Mouse (Mus musculus) bone marrow, adult 2 months (tissue): ENCODE data around the gene Prkd3.

ENCODE experiments used
- CTCF ChIP-seq: fragments of 200-500 bp; IDR thresholded peaks from 2 replicates; pipeline ENCODE4 v1.5.1; 2011; ENCODE audit warnings: low read length, control low read depth; ENCODE audit not compliant: control insufficient read depth, insufficient read depth
- POLR2A ChIP-seq: fragments of 200-500 bp; IDR thresholded peaks from 2 replicates; pipeline ENCODE4 v1.6.1; 2011; ENCODE audit warnings: low read depth, mild to moderate bottlenecking, control low read depth, low read length, borderline replicate concordance; ENCODE audit not compliant: control insufficient read depth

- TF ChIP-seq POLR2A (no peak), CTCF (no peak)
These were observed 81.7 kb downstream of the Prkd3 start for GRCm38 (mm10) chr17:78938927-78939326.
